Mouse (Mus musculus): Measurements from ENCODE around the gene Mdfic. TPM values are rescaled to one million over a fixed set of nuclear protein-coding genes. Genes with fewer than 3 reads are reported as not detected.
A peak's percentile ranks its signal among the peaks of the same experiment; 100 is the strongest.
"Not testable (repeated sequence)": the region's sequence is repeated elsewhere in the genome, so short reads cannot be mapped to it uniquely, and the experiment has no call there.

Gene Mdfic
- 10 to 100 TPM; 25.5 to 26.0 TPM for total RNA-seq (2021)

DNA sequence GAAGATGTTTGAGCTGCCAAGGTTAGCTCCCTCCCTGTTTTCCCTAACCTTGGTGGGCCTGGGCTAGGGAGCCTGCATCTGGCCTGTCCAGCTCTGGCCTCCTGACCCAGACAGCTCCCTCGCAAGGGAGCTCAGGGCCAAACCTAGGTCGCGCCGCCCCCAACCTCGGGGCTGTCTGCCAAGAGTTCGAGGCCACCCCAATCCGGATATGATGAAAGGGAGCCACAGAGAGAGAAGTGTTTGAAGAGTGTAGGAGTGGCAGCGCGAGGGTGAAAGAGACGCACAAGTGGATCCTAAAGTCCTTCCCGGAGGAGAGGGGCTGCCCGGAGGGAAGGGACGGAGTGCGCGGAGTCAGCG is at the start of gene Mdfic:
Gene Mdfic, plus strand, starts transcription at position 201 of the 357 bp plus-strand sequence.
- peak; percentile 81 for DNase-seq

DNA sequence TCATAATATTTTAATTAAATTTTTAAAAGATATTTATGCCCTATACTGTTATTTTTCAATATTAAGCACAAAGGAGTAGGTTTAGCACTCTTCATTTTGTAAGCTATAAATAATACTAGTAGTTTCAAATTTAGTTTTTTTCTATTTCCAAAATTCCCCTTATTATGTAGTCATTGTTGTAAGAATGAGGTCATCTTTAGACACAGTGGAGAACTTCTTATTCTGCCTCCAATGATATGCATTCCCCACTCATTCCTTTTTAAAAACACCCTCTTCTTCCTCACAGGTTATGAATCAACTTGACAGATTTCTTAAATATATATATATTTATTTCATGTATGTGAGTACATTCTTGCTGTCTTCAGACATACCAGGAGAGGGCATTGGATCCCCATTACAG is 49.1 kb upstream of the Mdfic start:
- no peak for DNase-seq

DNA sequence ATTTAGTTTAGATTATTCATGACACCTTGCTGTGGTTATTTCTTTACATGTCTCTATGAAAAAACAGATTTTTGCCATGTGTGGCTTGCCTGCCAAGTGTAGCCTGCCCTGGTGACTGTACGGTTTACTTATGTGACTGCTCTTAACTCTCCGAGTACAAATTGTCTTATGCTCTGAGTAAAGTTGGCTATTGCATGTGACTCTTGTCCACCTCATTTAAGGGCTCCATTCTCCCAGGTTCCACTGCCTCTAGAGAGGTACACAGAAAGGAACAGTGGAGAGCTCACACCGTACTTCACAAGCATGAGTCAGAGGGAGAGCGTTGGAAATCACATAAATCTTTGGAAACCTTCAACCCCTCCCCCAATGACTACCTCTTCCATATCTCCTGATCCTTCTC is 10.4 kb upstream of the Mdfic start:
- no peak for DNase-seq

DNA sequence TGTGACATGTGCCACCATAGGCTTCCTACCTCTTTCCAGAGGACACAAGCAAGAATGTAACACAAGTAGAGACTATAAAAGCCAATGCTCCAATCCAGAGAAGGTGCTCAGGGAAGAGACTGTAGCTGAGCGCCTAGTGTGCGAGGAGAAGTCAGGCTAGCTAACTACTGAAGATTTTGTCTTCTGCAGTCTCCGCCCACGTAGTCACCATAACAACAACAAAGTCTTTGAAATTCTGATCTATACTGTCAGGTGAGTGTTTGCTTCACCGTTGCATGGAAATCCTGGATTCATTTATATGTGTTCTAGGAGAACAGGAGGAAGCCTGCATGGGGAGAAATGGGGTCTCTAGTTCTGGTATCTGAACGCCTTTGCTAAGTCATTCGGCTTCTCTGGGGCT is 9.8 kb upstream of the Mdfic start:
- no peak for DNase-seq

DNA sequence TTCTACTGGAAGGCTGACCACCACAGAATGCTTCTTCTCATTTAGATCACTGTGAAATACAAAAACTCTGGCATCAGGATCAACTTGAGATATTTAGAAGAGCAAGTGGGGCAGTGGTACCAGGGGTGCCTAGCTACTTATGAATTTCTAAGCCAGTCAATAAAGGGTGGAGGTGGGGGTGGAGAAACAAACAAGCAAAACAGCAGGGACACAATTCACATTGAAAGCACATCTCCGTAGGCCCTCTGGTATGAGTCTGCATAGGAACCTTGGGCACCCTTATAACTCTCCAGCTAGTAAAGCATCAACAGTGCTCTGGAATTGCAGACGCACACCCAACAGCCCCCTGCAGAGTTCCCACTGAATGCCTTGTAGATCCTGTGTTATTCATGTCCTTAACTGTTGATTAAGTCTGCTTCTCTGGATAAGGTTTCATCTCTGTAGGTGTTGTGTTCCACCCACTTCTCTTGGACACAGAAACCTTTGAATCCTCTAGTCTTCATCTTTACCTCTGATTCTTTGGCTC is 7.5 kb upstream of the Mdfic start:
- no peak for DNase-seq

DNA sequence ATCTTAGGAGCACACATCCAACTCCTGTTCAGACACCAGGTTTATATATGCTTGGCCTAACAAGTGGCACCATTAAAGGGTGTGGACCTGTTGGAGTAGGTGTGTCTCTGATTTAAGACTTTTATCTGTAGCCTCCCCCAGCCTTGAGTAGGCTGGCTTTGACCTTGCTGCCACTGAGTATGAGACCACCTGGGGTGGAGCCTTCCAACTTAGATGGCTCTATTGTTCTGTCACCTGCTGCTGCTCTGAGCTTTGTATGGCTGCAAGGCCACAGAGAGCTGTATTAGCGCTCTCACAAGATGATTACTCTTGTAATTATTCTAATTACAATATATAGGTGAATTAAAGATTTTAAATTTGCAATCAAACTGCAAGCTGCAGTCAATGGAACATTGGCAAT is 6.4 kb upstream of the Mdfic start:
- not testable (repeated sequence) for DNase-seq

DNA sequence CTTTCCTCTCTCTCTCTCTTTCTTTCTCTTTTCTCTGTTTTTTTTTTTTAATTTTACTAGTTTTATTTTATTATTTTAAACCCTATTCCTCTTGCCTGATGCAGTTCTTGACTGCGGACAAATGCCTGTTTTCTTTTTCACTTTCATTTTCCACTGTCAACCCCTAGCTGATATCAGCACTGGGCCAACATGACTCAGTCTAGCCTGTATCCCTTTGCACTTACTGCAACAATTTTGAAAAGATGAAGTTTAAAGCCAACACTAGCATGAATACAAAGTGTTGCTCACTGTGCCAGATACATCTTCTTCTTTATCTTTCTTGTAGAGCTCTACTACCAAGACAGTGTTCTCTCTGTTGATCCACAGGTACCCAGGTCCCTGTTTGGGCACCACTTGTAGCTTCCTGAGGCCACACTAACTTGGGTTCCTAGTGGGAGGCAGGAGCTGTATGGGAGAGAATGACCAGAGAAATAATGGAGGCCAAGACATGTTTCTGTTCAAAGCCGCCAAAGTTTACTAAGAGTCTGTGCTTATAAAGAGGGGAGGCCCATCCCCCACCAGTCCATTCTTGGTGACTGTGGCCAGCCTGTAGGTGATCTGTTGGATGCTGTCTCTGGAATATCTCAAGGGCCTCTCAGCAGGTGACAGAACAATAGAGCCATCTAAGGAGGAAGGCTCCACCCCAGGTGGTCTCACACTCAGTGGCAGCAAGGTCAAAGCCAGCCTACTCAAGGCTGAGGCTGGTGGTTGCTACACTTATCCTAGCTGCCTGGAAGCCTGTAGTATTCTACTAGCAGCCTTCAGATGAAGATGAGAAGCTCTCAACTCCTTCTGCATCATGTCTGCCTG is 5.2 kb upstream of the Mdfic start:
- DNase-seq: no peak

DNA sequence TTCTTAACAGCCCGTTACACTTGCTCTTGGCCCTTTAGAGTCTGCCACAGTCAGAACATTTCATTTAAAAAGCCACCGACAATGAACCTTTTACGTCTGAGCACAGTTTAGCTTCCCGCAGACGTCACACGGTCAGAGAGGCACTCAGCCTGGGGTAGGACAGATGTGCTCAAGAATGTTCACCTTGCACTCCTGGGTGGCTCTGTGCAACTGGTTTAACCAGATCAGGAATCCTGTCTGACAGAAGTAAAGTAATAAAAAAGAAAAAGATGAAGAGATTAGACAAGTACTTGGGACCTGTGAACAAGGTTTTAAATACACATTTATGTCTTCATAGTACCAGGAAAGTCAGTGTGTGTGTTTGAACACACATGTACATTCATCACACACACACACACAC is 542 bp upstream of the Mdfic start:
- no peak for DNase-seq

DNA sequence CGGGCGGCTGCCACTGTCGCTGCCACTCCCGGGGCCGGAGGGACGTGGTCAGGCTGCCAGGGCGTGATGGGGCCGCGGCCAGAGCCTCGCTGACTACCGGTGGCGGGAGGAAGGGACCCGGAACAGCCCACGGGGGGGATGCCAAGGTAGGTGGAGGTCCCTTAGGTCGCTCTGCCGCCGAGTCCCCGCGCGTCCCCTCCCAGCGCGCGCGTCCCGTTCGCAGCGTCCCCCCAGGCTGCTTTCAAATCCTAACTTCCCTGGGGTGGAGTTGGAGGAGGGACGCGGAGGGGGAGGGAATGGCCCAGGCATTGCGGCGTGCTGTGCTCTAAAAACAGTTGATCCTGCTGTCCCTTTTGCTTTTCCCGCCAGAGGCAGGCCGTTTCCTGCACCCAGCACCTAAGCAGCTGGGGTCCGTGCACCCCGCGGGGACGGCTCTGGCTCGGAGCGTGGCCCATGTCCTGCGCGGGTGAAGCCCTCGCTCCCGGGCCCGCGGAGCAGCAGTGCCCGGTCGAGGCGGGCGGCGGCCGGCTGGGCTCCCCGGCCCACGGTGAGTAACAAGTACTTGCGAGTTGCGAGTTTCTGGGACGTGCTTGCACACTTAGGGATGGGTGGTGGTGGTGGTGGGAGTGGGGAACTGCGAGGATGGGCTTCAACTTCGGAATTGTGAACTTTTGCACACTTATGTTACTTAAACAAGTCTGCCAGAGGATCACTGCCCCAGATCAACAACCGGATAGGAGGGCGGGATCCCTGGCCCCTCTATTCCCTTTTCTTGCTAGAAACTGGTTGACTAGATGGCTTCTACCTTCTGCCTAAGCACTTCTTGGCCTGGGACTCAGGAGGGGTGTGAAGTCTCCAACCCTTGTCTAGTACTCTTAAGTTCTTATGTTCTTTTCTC is 606 bp downstream of the Mdfic start:
- peak; percentile 71 for DNase-seq

DNA sequence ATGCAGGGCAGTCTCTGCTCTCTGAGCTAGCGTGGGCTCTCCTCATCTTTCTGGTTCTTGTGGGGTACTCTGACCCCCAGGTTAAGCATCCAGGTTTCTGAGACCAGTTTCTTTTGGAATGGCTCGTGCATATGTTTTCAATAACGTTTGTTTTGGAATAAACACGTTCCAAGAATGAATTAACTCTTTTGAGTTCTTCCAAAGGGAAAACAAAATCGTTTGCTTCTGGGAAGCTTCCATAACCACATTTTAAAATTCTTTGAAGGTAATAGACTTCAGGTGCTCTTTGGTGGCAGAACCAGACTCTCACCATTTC is 1.2 kb downstream of the Mdfic start:
- DNase-seq: no peak

DNA sequence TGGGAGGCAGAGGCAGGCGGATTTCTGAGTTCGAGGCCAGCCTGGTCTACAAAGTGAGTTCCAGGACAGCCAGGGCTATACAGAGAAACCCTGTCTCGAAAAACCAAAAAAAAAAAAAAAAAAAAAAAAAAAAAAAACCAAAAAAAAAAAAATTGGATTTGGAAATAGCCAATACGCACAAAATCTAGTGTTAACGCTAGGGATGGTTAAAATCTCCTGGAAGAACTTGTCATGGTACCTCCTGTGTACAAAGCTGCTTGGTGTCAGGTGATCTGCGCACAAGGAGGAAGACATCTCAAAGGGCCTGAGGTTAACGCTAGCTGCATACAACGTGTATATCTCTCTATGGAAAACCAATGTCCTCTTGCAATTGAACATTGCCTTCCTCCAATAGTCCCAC is 2.2 kb downstream of the Mdfic start:
- DNase-seq: not testable (repeated sequence)

DNA sequence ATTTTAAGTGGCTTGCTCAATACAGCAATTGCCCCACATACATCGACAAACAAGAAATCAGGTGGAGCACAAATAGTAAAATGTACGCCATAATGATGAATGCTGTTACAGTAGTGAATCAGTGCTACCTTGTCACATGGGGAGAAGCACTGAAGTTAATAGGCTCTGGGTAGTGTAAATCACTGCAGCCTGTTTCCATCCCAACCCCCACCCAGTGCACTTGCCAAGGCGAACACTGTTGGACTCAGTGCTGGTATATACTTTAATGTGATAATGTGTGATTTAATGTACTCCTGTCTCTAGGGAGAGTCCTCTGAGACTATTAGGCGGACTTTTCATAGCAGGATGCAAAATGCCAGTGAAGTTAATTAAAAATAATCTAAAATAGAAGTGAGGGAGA is 3.8 kb downstream of the Mdfic start:
- no peak for DNase-seq

DNA sequence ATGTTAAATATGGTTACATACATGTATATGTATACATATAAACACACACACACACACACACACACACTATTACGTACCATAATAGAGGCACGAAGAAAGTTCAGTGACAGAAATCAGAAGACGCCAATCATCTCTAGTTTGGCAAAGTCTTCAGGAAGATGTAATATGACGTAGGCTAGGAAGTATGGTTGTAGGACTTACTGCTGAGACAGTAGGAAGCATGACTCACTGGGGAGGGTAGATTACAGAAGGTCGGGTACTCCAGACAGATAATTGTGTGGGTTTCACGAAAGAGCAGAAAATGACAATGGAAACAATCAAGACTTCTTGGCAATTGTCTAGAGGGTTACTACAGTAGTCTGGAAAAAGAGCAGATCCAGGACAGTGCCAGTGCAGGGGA is 6.0 kb downstream of the Mdfic start:
- DNase-seq: no peak

DNA sequence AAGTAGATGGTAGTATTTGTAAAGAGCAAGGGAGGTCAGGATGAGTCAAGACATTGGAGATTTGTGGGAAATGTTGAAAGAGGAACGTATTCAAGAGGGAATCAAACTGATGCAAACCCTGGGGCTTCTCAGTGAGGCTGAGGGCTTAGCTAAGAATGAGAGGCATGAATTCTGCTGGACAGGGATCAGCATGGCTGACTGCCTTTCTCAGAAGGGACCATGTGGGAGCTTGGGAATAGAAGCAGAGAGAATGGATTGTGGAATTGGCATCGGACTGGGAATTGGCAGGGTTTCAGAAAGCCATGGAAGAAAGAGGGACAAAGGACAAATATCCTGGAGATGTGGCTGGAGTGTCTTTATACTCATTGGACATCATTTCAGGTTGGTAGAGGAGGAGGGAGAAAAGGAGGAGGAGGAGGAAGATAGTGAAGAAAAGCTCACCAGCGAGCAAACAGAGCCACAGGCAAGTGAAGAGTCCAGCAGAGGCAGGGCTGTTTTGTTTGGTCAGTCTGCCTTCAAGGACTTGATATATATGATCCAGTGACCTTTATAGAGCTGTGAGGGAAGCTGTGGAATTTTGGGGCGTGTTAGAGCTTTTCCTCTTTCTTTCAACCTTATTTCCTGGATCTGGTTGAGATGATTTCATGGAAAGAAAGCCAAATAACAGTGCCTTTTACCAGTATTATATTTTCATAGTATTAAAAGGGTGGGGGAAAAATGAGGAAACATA is 7.4 kb downstream of the Mdfic start:
- peak; percentile 54 for DNase-seq

DNA sequence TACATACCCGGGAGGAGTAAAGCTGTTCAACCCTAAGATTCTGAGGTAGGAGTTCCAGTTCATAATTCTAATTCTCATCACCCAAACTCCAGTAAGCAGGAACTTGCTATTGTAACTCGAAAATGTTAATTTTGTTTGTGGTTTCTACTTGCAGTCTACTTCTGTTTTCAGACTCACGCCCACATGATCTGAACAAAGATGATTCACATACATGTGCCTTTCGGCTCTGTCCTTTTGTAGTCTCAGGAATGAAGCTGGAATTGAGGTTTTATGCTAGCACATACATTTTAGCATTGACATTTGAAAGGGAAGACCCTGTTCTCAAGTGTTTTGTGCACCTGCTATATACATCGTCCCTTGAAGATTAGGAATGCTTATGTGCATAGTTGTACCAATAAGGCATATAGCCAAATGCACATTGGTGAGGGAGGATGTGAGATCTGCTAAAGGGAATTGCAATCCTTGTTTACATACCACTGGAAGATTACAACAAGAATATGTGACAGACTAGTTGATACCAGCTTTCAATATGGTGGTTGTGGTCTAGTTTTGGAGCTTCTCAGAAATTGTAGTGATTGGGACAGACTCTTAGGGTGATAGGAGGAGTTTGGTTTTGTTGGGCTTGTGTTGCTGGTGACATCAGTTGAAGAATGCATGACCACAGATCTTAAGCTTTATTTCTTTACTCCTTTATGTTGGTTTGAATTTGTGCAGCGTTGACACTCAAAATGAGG is 8.6 kb downstream of the Mdfic start:
- no peak for DNase-seq

DNA sequence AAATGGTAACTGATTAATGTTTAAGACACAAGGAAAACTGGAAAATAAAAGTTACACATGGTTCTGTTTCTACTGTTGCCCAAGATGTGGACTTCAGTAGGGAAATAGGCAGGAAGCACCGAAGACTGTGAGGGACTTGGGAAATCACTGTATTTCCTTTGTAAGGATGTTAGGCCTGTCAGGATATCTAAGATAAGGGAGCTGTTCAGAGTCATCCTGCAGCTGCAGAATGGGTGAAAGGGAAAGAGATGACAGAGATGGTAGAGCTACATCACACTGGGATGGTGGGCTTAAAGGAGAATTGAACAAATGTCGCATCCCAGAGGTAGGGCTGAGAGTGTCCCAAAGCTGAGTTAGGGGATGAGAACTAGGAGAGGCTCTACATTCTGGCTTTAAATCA is 9.8 kb downstream of the Mdfic start:
- no peak for DNase-seq

DNA sequence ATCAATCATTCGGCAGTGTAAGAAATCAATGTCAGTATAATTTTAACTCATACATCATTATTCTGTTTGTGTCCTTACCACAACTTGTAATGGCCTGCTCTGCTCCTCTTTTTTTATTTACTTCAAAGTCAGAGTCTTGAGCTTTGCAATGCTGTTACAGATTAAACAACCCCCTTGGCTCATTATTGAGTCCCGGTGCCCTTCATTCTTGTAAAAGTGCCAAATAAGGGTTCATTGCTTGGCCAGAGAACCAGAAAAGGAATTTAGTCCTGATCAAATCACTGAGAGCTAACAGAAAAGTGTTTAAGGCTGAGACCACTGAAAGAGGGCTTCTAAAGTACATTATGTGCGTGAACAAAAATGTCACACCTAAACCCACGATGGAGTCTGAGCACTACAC is 10.2 kb downstream of the Mdfic start:
- no peak for DNase-seq

DNA sequence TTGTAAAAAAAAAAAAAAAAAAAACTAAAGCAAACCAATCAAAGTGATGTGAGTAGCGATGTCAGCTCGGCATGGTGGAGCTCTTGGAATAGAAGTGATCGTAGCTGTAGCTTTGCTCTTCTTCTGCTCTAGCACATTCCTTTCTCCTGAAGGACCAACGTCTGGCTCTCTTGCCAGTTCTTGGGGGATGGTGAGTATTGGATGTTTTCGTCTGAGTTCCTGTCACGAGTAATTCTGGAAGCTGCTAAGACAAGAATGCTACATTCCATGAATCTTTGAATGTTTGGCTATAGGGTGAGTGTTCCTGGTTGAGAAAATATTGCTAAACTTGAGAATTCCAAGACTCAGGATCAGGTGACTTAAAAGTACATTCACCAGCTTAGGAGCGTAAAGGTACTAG is 11.0 kb downstream of the Mdfic start:
- DNase-seq: peak; percentile 33

DNA sequence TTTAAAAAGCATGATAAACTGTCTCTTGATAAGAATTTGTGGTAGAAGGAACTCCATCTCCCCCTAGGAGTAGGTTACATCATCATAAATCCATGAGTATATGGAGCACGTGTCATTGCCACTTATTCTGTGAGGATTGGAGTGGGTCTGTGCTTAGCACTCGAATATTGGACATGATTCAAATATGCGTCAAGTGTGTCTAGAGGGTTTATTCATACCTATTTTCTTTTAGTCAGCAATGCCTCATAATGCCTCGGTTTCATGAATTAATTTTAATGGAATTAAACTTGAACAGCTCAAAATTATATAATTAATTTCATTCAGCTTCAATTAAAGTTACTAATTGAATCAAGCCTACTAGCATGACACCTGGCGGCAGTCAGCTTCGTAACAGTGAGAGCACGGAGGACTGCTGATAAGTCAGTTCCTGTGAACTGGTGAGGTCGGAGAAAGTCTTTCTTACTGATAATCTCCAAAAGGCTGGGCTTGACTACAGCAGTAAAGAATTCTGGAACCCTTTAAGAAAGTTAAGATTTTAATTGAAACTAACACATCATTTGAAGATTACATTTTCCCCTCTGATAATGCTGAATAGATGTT is 17.0 kb downstream of the Mdfic start:
- no peak for DNase-seq

DNA sequence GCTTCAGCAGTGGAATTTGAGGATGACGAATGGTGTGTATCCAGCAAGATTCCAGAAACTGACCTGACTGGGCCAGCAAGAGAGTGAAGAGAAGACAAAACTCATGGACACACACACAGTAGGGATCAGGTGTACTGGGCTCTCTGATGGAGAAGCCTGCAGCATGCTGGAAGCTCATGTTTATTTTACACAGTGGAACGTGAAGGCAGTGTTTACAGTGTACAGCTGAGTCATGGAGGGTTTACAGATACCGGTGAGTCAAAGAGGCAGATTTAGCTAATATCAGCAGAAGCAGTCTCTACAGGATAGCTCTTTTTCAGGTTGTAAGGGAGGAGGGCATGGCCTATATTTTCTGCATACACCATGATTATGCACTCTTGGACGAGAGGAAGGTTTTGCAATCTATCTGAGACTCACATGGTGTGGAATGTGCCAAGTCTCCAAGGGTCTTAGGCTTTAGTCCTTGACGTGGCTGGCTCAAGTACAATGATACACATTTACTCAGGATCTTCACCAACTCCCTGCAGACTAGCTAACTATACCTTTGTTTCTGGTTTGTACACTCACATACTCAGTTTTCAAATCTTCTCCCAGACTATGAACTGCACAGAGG is 18.0 kb downstream of the Mdfic start:
- no peak for DNase-seq

DNA sequence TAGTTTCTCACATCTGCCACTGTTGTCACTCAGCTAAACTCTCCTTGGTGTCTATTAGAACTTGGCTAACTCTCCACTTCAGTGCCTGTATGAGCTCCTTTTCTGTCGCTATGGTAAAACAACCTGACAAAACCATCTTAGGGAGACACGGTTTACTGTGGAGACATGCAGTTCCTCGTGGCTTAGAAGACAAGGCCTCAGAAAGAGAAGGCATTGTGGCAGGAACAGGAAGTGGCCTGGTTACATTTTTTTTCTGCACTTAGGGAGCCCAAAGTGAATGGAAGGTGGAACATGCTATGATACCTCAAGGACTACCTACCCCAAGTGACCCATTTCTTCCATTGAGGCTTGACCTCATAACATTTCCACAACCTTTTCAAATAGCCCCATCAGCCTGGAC is 18.7 kb downstream of the Mdfic start:
- DNase-seq: no peak

All from heart, postnatal 4 days (tissue).